Mouse (Mus musculus): ENCODE results near the gene Nit2.
"Not testable (repeated sequence)": the region's sequence is repeated elsewhere in the genome, so short reads cannot be mapped to it uniquely, and the experiment has no call there.

The Nit2 gene

DNA sequence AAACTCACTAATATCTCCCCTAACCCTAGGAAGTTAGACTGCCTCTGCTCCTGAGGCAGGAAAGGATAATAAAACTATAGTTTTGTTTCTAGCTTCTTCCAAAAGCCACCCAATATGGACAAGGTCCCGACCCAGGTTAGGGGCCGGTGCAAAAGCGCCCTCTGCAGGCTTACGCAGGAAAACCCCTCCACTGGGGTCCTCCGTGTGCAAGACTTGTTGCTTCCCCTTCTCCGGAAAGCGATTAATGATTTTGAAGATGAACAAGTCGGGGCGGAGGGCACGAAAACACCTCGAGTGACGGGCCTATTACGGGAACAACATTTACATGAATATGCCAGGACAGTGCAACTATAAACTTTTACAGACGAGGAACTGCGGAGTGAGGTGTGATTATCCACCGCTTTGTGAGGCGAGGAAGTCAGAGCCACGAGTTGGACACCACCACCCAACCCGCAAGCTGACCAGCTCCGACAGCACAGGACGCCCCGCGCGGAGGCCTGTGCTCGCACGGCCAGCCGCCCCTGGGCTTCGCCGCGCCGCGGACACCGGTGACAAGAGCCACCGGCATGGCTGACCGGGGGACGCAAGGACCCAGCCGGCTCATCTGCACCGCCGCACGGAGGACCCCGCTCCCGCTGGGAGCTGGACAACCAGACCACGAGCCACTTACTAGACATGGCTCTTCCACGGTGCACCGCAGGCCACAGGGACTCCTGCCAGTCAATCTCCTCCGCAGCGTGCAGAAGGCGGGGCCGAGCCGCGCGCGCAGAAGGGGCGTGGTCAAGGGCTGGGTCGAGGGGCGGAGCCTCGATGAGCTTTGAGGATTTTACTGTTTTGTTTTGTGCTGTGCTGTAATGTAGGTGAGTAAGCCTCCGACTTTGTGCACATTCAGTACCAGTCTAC, at the start of gene Nit2:
Nit2 (minus strand) TSS at position 731 of the 903 bp plus-strand sequence.
- DNase-seq (ENCODE audit: low spot score in 2 of 2): peak; percentile 91 to 92

DNA sequence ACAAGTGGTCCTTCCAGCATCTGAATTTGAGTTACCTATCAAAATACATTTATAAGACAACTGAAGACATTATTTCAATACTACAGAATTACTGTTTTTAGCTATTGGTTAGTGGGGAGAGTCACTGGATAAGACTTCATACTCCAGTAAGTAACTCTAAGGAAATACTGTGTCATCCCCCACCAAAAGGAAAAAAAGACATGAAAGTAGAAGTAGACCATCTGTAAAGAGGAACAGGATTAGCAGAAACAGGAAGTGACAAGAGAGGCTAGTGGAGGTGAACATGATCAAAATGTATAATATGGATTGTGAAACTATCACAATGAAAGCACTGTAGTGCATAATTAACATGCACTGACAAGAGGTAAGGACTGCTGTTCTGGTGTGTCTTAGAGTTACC, 48.8 kb upstream of the Nit2 start:
- DNase-seq (ENCODE audit: low spot score in 2 of 2): peak; percentile 32 to 66

DNA sequence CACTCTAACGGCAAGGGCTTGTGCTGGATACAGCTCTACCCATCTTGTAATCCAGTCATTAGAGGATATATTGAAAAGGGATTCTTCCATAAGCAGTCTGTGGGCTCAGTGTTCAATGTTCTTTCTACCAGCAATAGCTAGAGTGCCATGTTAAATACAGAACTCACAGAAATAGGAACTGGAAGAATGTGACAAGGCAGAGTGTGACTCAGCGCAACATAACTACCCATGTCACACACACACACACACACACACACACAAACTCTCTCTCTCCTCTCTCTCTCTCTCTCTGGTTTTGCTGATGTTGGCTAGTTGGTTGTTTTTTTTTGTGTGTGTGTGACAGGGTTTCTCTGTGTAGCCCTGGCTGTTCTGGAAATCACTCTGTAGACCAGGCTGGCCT, 43.9 kb upstream of the Nit2 start:
- no peak for DNase-seq (ENCODE audit: low spot score in 2 of 2)

DNA sequence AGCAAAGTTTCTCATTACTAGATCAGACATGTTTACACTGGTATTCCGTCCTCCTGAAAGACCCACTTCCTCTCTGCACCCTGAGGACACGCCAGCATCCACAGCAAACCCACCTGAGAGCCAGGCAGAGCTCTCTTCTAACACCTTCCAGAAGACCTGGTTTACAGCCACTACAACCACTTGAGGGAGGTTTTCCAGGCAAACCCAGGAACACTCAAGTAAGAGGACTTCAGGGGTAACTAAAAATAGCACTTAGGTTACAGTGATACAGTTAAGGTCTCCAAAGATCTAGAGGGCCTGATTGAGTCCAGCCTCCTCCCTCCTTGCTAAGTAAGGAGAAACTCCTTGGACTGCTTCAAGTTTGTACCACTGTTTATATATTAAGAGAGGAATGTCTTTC, 41.2 kb upstream of the Nit2 start:
- DNase-seq (ENCODE audit: low spot score in 2 of 2): no peak

DNA sequence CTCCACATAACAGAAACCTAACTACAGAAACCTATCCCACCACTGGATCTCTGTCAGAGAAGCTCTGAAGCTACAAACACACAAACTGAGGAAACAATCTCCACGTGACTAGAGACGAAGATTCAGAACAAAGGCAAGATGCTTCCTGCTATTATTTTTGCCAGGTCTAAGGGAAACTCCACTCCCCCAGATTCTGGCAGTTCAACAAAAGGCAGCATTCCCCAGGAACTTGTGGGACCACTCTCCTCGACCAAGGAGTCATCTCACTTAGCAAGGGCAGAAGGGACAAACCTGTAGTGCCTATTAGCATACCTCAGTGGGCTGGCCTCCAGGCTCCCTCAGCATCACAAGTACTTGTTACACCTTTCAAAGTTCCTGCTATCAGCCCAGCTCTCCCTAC, 30.1 kb upstream of the Nit2 start:
- no peak for DNase-seq (ENCODE audit: low spot score in 2 of 2)

DNA sequence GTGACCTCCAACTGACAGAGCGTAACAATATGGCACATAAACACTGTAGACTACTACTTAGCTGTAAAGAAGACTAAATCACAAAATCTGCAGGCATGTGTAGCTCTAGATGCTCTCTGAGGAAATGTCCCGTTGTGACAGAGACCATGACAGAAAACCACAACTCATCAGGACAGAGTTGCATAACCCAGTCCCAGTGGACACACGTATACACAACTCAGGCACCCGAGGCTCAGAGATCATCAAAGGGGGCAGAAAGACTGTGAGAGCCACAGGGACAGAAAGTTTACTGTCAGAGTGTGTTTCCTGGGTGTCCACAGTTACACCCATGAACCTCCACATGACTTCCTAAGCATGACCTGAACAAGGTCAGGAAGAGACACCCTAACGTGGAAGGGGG, 29.4 kb upstream of the Nit2 start:
- DNase-seq (ENCODE audit: low spot score in 2 of 2): no peak

DNA sequence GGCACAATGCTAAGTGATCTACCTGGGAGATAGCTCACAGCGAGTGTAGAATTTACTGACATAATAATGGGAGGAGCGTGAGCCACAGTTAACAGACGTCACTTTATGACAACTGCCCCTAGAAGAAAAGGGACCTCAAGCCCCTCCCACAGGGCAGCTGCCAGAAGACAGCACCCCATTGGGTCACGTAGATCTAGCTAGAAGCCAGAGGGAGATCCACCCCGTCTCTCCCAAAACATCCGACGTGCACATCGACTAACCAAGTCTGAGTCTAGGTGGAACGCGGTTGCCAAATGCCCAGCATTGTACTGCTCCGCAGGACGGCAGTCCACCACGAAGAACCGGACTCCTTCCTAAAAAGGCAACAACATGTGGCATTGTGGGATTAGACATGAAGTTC, 24.1 kb upstream of the Nit2 start:
- no peak for DNase-seq (ENCODE audit: low spot score in 2 of 2)

DNA sequence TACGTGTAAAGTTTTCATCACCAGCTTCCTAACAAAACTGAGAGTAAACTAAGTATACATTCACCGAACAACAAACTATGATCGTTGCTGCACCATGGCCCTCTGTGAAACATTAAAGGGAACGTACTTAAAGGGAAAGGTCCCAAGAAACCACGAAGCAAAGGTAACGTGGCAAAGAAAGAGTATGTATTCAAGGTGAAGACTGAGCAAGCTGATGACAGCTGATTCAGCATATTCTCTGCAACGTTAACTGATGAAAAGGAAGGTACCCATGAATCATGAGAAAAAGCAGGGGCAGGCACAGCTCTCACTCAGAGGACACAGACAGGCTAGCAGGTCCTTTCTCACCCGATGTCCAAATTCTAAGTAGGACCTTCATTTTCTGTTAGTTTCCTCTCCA, 23.2 kb upstream of the Nit2 start:
- DNase-seq (ENCODE audit: low spot score in 2 of 2): no peak

DNA sequence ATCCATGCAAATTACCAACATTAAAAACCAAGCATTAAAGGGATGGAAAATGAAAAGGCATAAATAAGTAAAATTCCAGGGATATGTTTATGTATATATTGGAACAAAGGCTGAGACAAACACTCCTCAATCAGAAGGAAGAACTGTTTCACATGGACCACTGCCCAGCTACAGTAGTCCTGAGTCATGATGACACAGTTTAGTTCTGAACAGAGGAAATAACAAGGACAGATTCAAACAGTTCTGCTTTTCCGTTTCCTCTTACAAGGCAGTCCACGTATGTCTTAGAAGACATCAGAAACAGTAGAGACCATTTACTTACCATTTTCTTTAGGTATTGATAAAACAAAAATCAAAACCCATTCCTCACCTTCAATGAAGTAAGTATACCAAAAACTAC, 22.4 kb upstream of the Nit2 start:
- DNase-seq (ENCODE audit: low spot score in 2 of 2): peak in 1 of 2 experiments; percentile 33

DNA sequence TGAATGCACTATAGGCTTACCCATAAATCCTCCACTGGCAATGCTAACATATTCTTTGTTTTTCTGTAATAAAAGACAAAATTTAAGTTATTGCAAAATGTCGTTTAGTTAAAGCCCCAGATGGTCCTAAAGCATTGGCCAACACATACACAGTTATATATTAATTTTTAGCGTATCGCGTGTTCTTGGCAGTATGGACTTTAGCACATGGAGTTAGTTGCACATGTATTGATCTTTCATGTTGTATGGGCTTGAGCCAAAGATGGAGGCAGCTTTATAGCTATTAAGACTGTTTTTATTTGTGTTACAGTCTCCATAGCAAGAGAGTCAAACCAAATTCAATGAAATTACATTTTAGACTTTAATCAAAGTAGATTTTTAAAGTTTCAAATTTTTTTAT, 19.5 kb upstream of the Nit2 start:
- no peak for DNase-seq (ENCODE audit: low spot score in 2 of 2)

DNA sequence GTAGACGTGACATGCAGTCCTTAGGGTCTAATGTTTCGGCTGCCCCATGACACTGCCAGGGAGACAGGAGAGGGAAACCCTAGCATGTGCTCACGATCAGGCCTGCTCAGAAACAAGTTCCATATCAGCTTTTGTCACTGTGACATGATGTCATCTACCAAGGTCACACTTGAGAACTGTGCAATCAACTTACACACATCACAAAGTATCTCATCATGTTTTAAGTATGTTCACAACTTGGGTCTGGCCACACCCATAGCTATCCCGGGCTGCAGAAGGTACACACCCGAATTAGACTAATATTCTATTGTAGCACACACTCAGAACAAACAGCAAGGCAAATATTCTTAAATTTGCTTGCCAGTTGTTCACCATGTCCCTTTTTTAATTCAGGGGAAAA, 14.9 kb upstream of the Nit2 start:
- DNase-seq (ENCODE audit: low spot score in 2 of 2): no peak

DNA sequence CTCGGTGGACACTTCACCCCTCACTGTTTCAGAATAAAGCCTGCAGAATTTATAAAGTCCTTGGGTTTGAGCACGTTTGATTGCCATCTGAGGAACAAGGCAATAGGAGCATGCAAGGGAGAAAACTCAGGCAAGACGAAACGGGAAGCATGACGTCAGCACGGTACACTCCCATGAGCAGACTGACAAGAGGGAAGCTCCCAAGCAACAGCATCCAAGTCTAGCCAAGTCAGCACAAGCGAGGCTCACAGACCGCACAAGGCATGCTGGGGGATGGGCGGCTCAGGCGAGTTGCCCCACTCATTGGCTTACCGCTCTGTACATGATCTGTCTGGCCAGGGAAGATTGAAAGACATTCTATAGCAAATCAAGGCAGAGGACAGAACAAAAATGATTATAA, 14.0 kb upstream of the Nit2 start:
- DNase-seq (ENCODE audit: low spot score in 2 of 2): peak; percentile 20 to 21

DNA sequence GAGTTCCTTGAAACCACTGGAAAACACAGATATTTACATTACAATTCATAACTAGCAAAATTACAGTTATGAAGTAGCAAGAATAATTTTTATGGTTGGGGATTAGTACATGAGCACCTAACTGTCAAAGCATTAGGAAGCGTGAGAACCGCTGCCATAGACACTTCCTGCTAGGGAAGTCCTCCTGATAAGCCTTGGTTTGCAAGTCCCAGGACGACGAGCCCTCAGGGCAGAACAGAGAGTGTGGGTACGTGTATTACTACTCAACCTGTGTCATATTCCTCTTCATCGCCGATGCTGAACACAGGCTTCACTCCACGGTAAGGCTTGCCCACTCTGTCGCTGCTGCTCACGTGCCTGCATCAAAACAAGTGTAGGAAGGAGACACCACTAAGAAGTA, 10.5 kb upstream of the Nit2 start:
- no peak for DNase-seq (ENCODE audit: low spot score in 2 of 2)

DNA sequence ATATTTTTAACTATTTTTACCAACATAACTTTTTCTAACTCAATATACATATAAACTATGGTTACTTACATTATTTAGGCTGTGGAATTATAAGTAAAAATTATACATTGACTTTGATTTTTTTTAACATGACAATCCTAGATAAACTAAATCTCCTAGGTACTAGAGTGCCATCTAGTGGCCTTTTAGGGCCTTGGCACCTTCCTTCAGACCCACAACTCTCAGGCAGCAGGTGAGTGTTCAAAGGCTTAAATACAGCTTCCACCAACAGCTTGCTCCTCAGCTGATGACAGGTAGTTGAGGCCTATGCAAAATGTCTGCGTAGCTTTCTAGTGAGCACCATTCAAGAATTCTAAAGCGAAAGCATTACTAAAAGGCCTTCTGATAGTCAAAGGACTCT, 10.1 kb upstream of the Nit2 start:
- DNase-seq (ENCODE audit: low spot score in 2 of 2): peak in 1 of 2 experiments; percentile 29

DNA sequence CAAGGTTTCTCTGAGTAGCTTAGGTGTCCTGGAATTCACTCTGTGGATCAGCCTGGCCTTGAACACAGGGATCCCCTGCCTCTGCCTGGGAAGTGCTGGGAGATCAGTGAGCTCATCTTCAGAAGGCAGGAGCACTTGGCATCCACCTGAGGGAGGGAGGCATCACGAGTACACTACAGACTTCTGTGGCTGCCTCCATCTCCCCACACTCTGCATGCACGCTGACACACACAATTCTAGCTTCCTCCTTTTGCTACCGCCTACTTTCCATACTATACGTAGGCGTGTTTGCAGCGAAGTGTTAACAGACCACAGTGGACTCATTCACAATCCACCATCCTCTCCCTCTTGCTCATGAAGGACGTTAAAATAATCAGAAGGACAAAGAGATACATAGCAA, 9.1 kb upstream of the Nit2 start:
- no peak for DNase-seq (ENCODE audit: low spot score in 2 of 2)

DNA sequence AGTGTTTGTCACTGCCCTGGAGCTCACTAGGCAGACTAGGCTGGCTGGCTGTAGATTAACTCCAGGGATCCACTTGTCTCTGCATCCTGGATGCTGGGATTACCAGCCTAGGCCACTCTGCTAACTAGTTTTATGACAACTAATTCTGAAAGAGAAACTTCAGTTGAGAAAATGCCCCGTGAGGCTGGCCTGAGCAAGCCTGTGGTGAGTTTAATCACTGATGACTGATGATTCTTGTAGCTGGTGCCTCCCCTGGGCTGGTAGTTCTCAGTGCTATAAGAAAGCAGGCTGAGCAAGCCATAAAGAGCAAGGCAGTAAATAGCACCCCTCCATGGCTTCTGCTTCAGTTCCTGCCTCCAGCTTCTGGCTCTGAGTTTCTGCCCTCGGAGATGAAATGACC, 8.6 kb upstream of the Nit2 start:
- DNase-seq (ENCODE audit: low spot score in 2 of 2): no peak

DNA sequence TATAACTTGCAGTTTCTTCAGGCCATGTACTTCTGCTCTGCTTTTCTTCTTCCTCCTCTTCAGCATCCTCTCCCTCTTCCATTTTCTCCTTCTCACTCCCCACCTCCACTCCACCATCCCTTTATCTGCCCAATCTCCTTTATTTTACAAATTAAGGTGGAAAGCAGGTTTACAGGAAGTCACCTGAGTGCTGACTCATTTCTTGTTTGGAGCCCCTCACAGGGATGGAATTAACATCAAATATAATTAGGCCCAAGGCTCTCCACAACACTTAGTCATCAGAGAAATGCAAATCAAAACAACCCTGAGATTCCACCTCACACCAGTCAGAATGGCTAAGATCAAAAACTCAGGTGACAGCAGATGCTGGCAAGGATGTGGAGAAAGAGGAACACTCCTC, 7.3 kb upstream of the Nit2 start:
- DNase-seq (ENCODE audit: low spot score in 2 of 2): not testable (repeated sequence)

DNA sequence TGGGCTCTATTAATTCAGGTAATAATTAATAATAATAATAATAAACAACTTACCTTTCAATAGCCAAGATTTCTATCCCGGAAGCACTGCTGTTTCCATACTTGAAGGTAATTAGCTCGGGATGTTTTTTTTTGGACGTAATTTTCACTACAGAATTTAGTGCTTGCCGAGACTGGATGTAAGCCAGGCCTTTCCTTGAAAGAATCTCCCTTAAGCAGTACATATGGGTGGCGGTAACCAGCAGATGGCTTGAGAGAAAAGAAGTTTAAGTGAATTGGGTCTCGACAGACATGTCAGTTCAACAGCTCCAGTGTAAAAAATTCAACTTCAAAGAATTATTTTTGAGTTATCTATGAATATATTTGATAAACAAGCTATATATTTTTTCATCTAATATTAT, 4.4 kb upstream of the Nit2 start:
- DNase-seq (ENCODE audit: low spot score in 2 of 2): no peak

DNA sequence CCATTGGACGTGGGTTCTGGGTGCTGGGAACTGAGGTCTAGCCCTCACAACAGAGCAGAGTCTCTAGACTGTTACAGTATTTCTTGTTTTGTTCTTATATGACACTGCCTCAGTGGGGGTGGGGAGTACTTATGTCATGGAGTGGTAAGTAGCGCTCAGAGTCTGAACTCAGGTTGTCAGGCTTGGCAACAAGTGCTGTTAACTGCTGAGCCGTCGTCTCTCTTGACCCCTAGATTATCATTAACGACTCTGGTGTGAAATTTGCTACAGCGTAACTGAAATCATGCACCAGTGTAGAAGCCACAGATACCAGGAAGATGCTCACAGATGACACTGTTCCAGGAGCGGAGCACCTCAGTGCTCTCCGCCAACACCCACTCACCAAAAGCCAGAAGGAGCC, 4.0 kb upstream of the Nit2 start:
- no peak for DNase-seq (ENCODE audit: low spot score in 2 of 2)

DNA sequence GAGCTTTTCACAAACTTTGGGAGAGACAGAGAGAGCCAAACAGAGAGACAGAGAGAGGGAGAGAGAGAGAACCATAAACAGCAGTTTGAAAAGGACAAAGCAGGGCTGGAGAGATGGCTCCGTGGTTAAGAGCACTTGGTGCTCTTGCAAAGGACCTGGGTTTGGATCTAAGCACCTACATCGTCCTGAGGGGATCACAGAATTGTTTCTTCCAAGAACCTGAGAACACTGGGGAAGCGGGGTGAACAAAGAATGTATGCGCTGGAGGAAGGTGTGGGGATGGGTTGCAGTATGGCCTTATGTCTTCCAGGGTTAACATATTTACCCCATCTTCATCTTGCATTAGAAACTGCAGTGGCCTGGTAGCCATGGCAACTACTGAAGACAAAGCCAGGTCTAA, 1.1 kb upstream of the Nit2 start:
- DNase-seq (ENCODE audit: low spot score in 2 of 2): no peak

DNA sequence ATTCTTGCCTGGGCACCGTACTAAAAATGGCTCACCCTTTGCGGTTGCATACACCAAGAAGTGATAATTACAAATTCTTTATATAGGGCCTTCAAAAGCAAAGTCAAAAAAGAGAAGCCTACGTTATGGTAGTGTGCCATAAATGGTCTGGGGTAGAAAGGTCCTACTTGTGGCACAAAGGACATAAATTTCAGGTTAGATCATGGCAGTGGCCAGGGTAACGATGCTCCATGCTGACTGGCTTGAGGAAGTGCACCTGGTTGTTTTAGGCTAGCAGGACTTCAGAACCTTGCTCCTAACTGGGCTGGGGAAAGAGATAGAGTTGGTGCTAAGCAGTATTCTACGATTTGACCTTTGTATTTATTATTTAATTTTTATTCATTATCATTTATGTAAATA, 372 bp upstream of the Nit2 start:
- no peak for DNase-seq (ENCODE audit: low spot score in 2 of 2)

DNA sequence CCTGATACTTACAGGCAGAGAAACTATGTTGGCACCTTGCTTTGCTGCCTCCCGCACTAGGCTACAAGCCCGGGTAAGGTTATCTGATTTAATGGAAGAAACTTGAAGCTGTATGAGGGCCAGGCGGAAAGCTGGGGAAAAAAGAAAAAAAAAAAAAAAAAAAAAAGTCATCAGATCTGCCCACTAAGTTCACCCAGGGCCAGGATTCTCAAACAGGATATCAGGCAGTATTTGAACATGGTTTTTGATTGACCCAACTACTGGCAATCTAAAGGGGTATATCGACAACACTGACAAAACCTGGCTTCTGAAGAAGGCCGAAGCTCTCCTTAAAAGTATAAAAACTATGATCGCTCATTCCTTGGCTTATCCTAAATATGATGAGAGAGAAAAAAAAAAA, 1.1 kb downstream of the Nit2 start:
- no peak for DNase-seq (ENCODE audit: low spot score in 2 of 2)

DNA sequence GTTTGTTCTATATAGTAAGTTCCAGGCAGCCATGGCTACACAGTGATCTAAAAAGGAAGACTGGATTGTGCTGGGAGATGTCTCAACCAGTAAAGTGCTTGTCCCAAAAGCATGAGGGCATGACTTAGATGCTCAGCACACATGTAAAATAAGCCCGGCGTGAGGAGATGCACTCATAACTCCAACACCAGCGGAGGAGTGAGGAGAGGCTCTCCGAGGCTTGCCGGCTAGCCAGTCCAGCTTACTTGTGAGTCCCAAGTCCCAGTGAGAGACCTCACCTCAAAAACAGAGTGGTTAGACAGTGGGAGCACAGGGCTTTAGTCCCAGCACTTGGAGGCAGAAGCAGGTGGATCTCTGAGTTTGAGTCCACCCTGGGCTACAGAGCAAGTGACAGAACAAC, 2.0 kb downstream of the Nit2 start:
- no peak for DNase-seq (ENCODE audit: low spot score in 2 of 2)

DNA sequence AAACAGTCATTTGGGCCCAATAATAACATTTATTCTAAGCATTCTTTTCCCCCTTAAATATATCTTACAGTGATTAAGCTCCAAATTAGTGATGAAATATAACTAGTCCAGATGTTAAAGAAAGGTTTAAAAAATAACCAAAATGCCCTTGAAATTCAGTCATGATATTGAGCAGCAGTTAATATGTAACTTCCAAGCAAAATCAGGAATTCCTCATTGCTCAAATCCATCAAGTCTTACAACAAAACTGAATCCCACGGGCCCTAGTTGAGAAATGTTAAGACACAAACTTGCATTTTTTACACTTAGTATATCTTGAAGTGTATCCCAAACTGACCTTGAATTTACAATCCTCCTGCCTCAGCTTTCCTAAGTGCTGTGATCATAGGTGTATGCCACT, 3.4 kb downstream of the Nit2 start:
- no peak for DNase-seq (ENCODE audit: low spot score in 2 of 2)
